Mouse (Mus musculus): ENCODE data around the gene Olfr1055.
"Not testable (repeated sequence)": the region's sequence is repeated elsewhere in the genome, so short reads cannot be mapped to it uniquely, and the experiment has no call there.

Gene Olfr1055

GRCm38 (mm10) chr2:86350184-86350583 is at the start of gene Olfr1055:
Gene Olfr1055, minus strand, starts transcription at chr2:86350284.
- no peak for DNase-seq

GRCm38 (mm10) chr2:86395114-86395513 is 45.0 kb upstream of the Olfr1055 start:
- DNase-seq: no peak

DNA sequence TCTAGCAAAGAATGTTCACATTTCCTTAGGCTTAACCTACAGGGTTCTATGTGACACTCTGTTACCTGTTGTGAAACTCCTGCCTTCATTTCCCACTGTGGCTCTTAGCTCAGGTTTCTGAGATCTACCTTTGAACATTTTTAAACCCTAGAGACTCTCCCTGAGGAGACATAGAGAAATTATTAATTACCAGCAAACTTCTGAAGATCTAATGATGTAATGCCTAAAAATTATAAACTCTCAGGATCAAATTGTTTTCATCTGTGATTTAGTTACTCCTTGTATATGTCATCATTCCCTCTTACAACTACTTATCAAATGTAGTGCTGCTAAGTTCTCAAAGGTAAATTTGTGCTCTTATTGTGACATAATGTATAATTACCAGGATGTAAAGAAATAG is 38.4 kb upstream of the Olfr1055 start, which contains the start of gene Olfr1058:
Gene Olfr1058, minus strand, starts transcription at position 101 of the 400 bp plus-strand sequence.
- not testable (repeated sequence) for DNase-seq

GRCm38 (mm10) chr2:86378293-86378692 is 28.2 kb upstream of the Olfr1055 start, which contains the start of gene Olfr1057:
Gene Olfr1057, minus strand, starts transcription at chr2:86378393.
- no peak for DNase-seq

- DNase-seq: not testable (repeated sequence)
These were observed 16.3 kb upstream of the Olfr1055 start for GRCm38 (mm10) chr2:86366342-86366741.

- no peak for DNase-seq
These were observed 12.3 kb upstream of the Olfr1055 start, which contains the start of gene Olfr1056 for GRCm38 (mm10) chr2:86362369-86362768. Gene Olfr1056, minus strand, starts transcription at chr2:86362469.

GRCm38 (mm10) chr2:86351751-86352150 is 1.7 kb upstream of the Olfr1055 start:
- not testable (repeated sequence) for DNase-seq

DNA sequence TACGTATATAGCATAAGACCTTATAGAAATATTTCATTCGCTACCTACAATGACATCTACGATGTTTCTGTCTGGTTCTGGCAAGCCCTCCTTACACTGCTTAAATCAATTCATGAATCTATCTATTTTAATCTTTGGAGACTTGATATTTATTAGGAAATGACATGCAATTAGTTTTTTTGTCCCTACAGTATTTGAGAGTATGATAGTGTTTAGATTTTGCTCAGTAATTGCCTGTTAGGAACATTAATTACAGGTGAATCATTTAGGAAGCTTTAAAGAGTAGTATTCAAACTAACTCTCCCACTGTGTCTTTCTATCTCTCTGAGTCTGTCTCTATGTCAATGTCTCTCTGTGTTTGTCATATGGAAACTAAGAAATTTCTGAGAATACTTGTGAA is 14.8 kb downstream of the Olfr1055 start, which contains the start of gene Olfr1054:
Gene Olfr1054, minus strand, starts transcription at position 101 of the 400 bp plus-strand sequence.
- DNase-seq: no peak

DNA sequence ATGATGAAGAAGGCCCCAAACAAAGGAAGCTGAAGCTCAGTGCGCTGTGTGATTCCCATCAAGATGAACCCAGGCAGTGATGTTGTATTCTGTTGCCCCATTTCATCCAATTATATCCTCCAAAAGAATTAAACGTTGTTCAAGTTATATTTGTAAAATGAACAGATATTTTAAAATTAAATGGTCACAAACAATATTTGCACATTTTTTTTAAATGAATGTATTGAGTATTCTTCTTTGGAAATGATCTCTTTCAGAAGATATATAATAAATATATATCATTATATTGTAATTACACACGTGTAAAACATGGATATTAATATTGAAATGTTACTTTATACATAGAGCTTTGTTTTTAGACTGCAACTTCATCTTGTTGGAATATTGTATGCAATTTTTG is 34.9 kb downstream of the Olfr1055 start, which contains the start of gene Olfr1053:
Gene Olfr1053, minus strand, starts transcription at position 101 of the 400 bp plus-strand sequence.
- DNase-seq: no peak
